Mouse (Mus musculus): ENCODE data around the gene Gm8369. TPM values are rescaled to one million over a fixed set of nuclear protein-coding genes. Genes with fewer than 3 reads are reported as not detected.
"Not testable (repeated sequence)": the region's sequence is repeated elsewhere in the genome, so short reads cannot be mapped to it uniquely, and the experiment has no call there.

Gene Gm8369
- polyA plus RNA-seq, 1 experiment from 2014 or later: not detected

GRCm38 (mm10) chr19:11554726-11555125 lies 69.0 kb downstream of the Gm8369 start:
- H3K9me3 ChIP-seq (ENCODE audit: control insufficient read depth, low read length): no peaks in the 10 kb centered on the region
- no peak overlapping the region for H3K27ac ChIP-seq (replicated peaks; ENCODE audit: low read depth, low read length)
- DNase-seq (ENCODE audit: low spot score) (no peak), ATAC-seq (ENCODE audit: insufficient number of reproducible peaks, low FRiP score, low TSS enrichment, low read depth) (no peak)
- H3K4me2 ChIP-seq (ENCODE audit: low read depth, severe bottlenecking): no peak overlapping the region
- H3K36me3 ChIP-seq (ENCODE audit: control insufficient read depth, insufficient read depth, low read length): no peaks in the 10 kb centered on the region
- H3K9ac ChIP-seq (ENCODE audit: low read length): no peak overlapping the region
- 90% methylated on average over 5 of the region's 5 CpGs for WGBS
- no peaks in the 10 kb centered on the region for H3K27me3 ChIP-seq (ENCODE audit: control insufficient read depth, insufficient read depth, low read length)
- no peak overlapping the region for H3K4me3 ChIP-seq (ENCODE audit: low read depth, low read length)
- H3K4me1 ChIP-seq (ENCODE audit: control insufficient read depth, insufficient read depth, low read length): no peaks in the 10 kb centered on the region

- H3K4me2 ChIP-seq (ENCODE audit: low read depth, severe bottlenecking); ATAC-seq (ENCODE audit: insufficient number of reproducible peaks, low FRiP score, low TSS enrichment, low read depth); H3K9ac ChIP-seq (ENCODE audit: low read length); H3K27ac ChIP-seq (replicated peaks; ENCODE audit: low read depth, low read length); H3K36me3 ChIP-seq (ENCODE audit: control insufficient read depth, insufficient read depth, low read length); H3K4me1 ChIP-seq (ENCODE audit: control insufficient read depth, insufficient read depth, low read length); H3K9me3 ChIP-seq (ENCODE audit: control insufficient read depth, low read length); H3K4me3 ChIP-seq (ENCODE audit: low read depth, low read length); DNase-seq (ENCODE audit: low spot score); H3K27me3 ChIP-seq (ENCODE audit: control insufficient read depth, insufficient read depth, low read length): not testable (repeated sequence)
Measured at GRCm38 (mm10) chr19:11559560-11559959, 73.8 kb downstream of the Gm8369 start.

Other genes with a start within 250 kb of the Gm8369 start
- gene Ms4a1, start 219.7 kb upstream of the Gm8369 start, polyA plus RNA-seq (2014; fragmentation: Nextera tagmentation; extraction: Ambion mirVana): 0.05 TPM in 1 of 2 replicates, not detected in the other
- gene Ms4a5, start 202.1 kb upstream of the Gm8369 start, polyA plus RNA-seq (2014; fragmentation: Nextera tagmentation; extraction: Ambion mirVana): not detected in 2 replicates
- 0.04 TPM in 1 of 2 replicates, not detected in the other for gene Ms4a14, start 171.5 kb upstream of the Gm8369 start, polyA plus RNA-seq (2014; fragmentation: Nextera tagmentation; extraction: Ambion mirVana)
- gene Ms4a7, start 149.8 kb upstream of the Gm8369 start, polyA plus RNA-seq (2014; fragmentation: Nextera tagmentation; extraction: Ambion mirVana): 0.57 and 0.65 TPM in 2 replicates
- 0.62 and 0.91 TPM in 2 replicates for gene Ms4a4a, start 110.4 kb upstream of the Gm8369 start, polyA plus RNA-seq (2014; fragmentation: Nextera tagmentation; extraction: Ambion mirVana)
- 0.30 TPM in 1 of 2 replicates, not detected in the other for gene Ms4a4c, start 81.2 kb upstream of the Gm8369 start, polyA plus RNA-seq (2014; fragmentation: Nextera tagmentation; extraction: Ambion mirVana)
- gene Ms4a4b, start 42.4 kb upstream of the Gm8369 start, polyA plus RNA-seq (2014; fragmentation: Nextera tagmentation; extraction: Ambion mirVana): not detected in 2 replicates
- gene Ms4a6c, start 16.6 kb upstream of the Gm8369 start, polyA plus RNA-seq (2014; fragmentation: Nextera tagmentation; extraction: Ambion mirVana): 1.2 and 1.6 TPM in 2 replicates
- gene Ms4a6b, start 30.6 kb downstream of the Gm8369 start, polyA plus RNA-seq (2014; fragmentation: Nextera tagmentation; extraction: Ambion mirVana): 1.6 and 2.2 TPM in 2 replicates
- gene Ms4a4d, start 50.9 kb downstream of the Gm8369 start, polyA plus RNA-seq (2014; fragmentation: Nextera tagmentation; extraction: Ambion mirVana): 0.41 and 1.1 TPM in 2 replicates
- gene Ms4a6d, start 118.9 kb downstream of the Gm8369 start, polyA plus RNA-seq (2014; fragmentation: Nextera tagmentation; extraction: Ambion mirVana): 0.85 and 1.4 TPM in 2 replicates
- gene Ms4a2, start 137.8 kb downstream of the Gm8369 start, polyA plus RNA-seq (2014; fragmentation: Nextera tagmentation; extraction: Ambion mirVana): 0.36 TPM in 1 of 2 replicates, not detected in the other
- 0.40 TPM in 1 of 2 replicates, not detected in the other for gene Ms4a3, start 154.9 kb downstream of the Gm8369 start, polyA plus RNA-seq (2014; fragmentation: Nextera tagmentation; extraction: Ambion mirVana)
- not detected in 2 replicates for gene Oosp2, start 174.6 kb downstream of the Gm8369 start, polyA plus RNA-seq (2014; fragmentation: Nextera tagmentation; extraction: Ambion mirVana)
- gene Oosp1, start 205.2 kb downstream of the Gm8369 start, polyA plus RNA-seq (2014; fragmentation: Nextera tagmentation; extraction: Ambion mirVana): not detected in 2 replicates
- not detected in 2 replicates for gene Oosp3, start 211.1 kb downstream of the Gm8369 start, polyA plus RNA-seq (2014; fragmentation: Nextera tagmentation; extraction: Ambion mirVana)